Mouse (Mus musculus): ENCODE results near the gene Rad50. TPM values are rescaled to one million over a fixed set of nuclear protein-coding genes. Genes with fewer than 3 reads are reported as not detected.

Gene Rad50
- polyA plus RNA-seq, 1 experiment from 2014 or later, result 21.3 TPM

DNA sequence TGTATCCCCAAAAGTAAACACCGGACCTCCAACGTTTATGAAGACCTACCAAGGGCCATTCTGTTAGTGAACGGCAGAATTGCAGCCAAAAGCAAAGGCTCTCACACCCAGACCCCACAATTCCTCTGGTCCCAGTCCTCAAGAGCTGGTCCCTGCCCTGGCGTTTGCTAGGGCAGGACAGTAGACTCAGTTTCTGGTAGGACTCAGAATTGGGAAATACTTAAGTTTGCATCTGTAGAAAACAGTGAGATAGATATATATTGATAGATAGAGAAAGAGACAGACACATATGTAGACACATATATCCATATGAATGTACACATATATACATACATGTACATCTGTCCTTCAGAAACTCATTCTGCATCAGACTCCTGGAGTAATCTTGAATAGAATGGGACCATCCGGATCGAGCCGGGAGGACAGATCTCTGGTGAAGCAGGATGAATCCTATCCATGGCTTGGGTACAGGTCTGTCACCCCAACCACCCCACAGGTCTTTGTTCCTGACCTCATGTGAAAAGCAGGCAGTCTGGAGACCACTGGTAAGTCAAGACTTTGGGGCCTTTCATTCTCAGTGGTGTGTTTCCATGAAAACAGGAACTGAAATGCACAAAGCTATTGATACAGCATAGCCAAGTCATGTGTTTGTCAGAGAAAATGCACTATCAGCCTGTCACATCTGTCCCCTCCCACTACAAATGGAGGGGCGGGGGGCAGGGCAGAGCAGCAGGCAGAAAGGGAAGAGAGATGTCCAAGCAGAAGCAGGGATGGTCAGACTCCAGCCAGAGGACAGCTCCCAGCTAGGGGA lies 90.2 kb downstream of the Rad50 start:
- Histone ChIP-seq H3K9me3 (replicated peaks; ENCODE audit: low read length) (no peaks in the 10 kb centered on the region), H3K36me3 (ENCODE audit: insufficient read depth, low read length) (no peaks in the 10 kb centered on the region), H3K27ac (no peak overlapping the region), H3K27me3 (ENCODE audit: insufficient read depth, low read length) (no peaks in the 10 kb centered on the region), H3K4me3 (replicated peaks; ENCODE audit: low read depth, low read length) (no peak overlapping the region), H3K4me2 (ENCODE audit: low read length) (no peak overlapping the region), H3K9ac (ENCODE audit: low read depth, low read length) (no peak overlapping the region), H3K4me1 (replicated peaks; ENCODE audit: insufficient read depth, low read length) (no peaks in the 10 kb centered on the region)
- DNase-seq (ENCODE audit: low spot score), result no peak
- ATAC-seq (replicated peaks; ENCODE audit: low FRiP score, low read depth), result no peak
- no peak for TF ChIP-seq CTCF (IDR thresholded peaks at IDR 0.05; ENCODE audit: low read depth)
- WGBS, result 75% methylated on average over 8 of the region's 8 CpGs

GRCm38 (mm10) chr11:53615575-53615974 lies 91.5 kb downstream of the Rad50 start:
- Histone ChIP-seq H3K27me3 (ENCODE audit: insufficient read depth, low read length) (no peaks in the 10 kb centered on the region), H3K9ac (ENCODE audit: low read depth, low read length) (no peak overlapping the region), H3K36me3 (ENCODE audit: insufficient read depth, low read length) (no peaks in the 10 kb centered on the region), H3K4me3 (replicated peaks; ENCODE audit: low read depth, low read length) (no peak overlapping the region), H3K4me2 (ENCODE audit: low read length) (no peak overlapping the region), H3K9me3 (replicated peaks; ENCODE audit: low read length) (no peaks in the 10 kb centered on the region), H3K27ac (no peak overlapping the region), H3K4me1 (replicated peaks; ENCODE audit: insufficient read depth, low read length) (no peaks in the 10 kb centered on the region)
- ATAC-seq (replicated peaks; ENCODE audit: low FRiP score, low read depth) (no peak), DNase-seq (ENCODE audit: low spot score) (no peak)
- 93% methylated on average over 8 of the region's 8 CpGs for WGBS
- TF ChIP-seq CTCF (IDR thresholded peaks at IDR 0.05; ENCODE audit: low read depth), result no peak

- Histone ChIP-seq H3K27me3 (ENCODE audit: insufficient read depth, low read length) (no peaks in the 10 kb centered on the region), H3K27ac (no peak overlapping the region), H3K4me2 (ENCODE audit: low read length) (no peak overlapping the region), H3K4me1 (replicated peaks; ENCODE audit: insufficient read depth, low read length) (no peaks in the 10 kb centered on the region), H3K9me3 (replicated peaks; ENCODE audit: low read length) (no peaks in the 10 kb centered on the region), H3K36me3 (ENCODE audit: insufficient read depth, low read length) (no peaks in the 10 kb centered on the region), H3K4me3 (replicated peaks; ENCODE audit: low read depth, low read length) (no peak overlapping the region), H3K9ac (ENCODE audit: low read depth, low read length) (no peak overlapping the region)
- no peak for ATAC-seq (replicated peaks; ENCODE audit: low FRiP score, low read depth)
- TF ChIP-seq CTCF (IDR thresholded peaks at IDR 0.05; ENCODE audit: low read depth), result no peak
- no peak for DNase-seq (ENCODE audit: low spot score)
- WGBS, result 63% methylated on average over 6 of the region's 6 CpGs
Measured at GRCm38 (mm10) chr11:53615172-53615571, 91.9 kb downstream of the Rad50 start.

DNA sequence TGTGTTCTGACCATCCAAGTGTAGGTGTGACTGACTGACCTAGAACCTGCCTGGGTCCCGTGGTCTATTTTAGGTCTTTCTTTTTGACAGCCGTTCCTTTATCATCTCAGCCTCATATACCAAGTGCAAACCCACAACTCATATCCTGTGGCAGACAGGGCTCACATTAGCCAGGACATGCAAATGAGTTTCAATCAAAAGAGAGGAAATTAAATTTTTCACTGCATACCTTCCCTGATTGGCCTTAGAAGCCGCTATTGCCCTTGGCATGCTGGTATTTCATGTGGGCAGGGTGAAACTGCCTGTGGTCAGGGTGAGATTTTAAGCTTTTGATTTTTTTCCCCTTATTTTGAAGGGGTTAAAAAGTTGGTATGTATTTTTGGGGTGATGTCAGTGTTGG lies 97.4 kb downstream of the Rad50 start:
- no peak overlapping the region for H3K4me3 ChIP-seq (replicated peaks; ENCODE audit: low read depth, low read length)
- no peaks in the 10 kb centered on the region for H3K36me3 ChIP-seq (ENCODE audit: insufficient read depth, low read length)
- no peaks in the 10 kb centered on the region for H3K9me3 ChIP-seq (replicated peaks; ENCODE audit: low read length)
- ATAC-seq (replicated peaks; ENCODE audit: low FRiP score, low read depth), result no peak
- DNase-seq (ENCODE audit: low spot score), result no peak
- no peak overlapping the region for H3K9ac ChIP-seq (ENCODE audit: low read depth, low read length)
- no peaks in the 10 kb centered on the region for H3K4me1 ChIP-seq (replicated peaks; ENCODE audit: insufficient read depth, low read length)
- no peak for TF ChIP-seq CTCF (IDR thresholded peaks at IDR 0.05; ENCODE audit: low read depth)
- WGBS, result 75% methylated on average over 3 of the region's 3 CpGs
- no peaks in the 10 kb centered on the region for H3K27me3 ChIP-seq (ENCODE audit: insufficient read depth, low read length)
- no peak overlapping the region for H3K27ac ChIP-seq
- no peak overlapping the region for H3K4me2 ChIP-seq (ENCODE audit: low read length)

- no peak overlapping the region for H3K4me2 ChIP-seq (ENCODE audit: low read length)
- no peak overlapping the region for H3K27ac ChIP-seq
- ATAC-seq (replicated peaks; ENCODE audit: low FRiP score, low read depth) (no peak), DNase-seq (ENCODE audit: low spot score) (no peak)
- no peak for TF ChIP-seq CTCF (IDR thresholded peaks at IDR 0.05; ENCODE audit: low read depth)
- H3K36me3 ChIP-seq (ENCODE audit: insufficient read depth, low read length), result no peaks in the 10 kb centered on the region
- H3K9me3 ChIP-seq (replicated peaks; ENCODE audit: low read length), result no peaks in the 10 kb centered on the region
- H3K9ac ChIP-seq (ENCODE audit: low read depth, low read length), result no peak overlapping the region
- no peaks in the 10 kb centered on the region for H3K27me3 ChIP-seq (ENCODE audit: insufficient read depth, low read length)
- 70% methylated on average over 6 of the region's 6 CpGs for WGBS
- no peak overlapping the region for H3K4me3 ChIP-seq (replicated peaks; ENCODE audit: low read depth, low read length)
- no peaks in the 10 kb centered on the region for H3K4me1 ChIP-seq (replicated peaks; ENCODE audit: insufficient read depth, low read length)
Measured at GRCm38 (mm10) chr11:53609231-53609630, 97.9 kb downstream of the Rad50 start.

DNA sequence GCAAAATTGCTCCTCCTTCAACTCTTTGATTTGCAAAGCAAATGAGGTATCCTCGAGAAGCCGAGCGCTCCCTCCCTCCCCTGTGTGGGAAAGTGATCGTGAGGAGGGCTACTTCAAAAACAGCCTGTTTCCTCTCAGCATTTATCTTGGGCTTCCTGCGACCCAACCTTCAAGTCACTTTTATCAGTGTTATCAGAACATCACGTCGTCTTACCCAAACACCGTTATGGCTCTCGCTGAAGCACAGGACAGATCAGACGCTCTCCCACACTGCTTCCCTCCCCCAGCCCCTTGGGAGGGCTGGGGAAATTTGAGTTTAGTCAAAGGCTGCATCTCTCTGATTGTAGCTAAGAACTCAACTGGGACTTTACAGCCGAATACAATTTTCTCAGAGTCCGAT lies 101.5 kb downstream of the Rad50 start:
- no peak overlapping the region for H3K9ac ChIP-seq (ENCODE audit: low read depth, low read length)
- H3K9me3 ChIP-seq (replicated peaks; ENCODE audit: low read length), result no peaks in the 10 kb centered on the region
- no peak overlapping the region for H3K27ac ChIP-seq
- DNase-seq (ENCODE audit: low spot score) (no peak), ATAC-seq (replicated peaks; ENCODE audit: low FRiP score, low read depth) (no peak)
- no peak overlapping the region for H3K4me2 ChIP-seq (ENCODE audit: low read length)
- no peak overlapping the region for H3K4me3 ChIP-seq (replicated peaks; ENCODE audit: low read depth, low read length)
- H3K27me3 ChIP-seq (ENCODE audit: insufficient read depth, low read length), result no peaks in the 10 kb centered on the region
- 0 out of 2 replicates have a peak, but pooled peaks cover 5% of the 10 kb centered on the region for H3K36me3 ChIP-seq (ENCODE audit: insufficient read depth, low read length)
- no peak for TF ChIP-seq CTCF (IDR thresholded peaks at IDR 0.05; ENCODE audit: low read depth)
- no peaks in the 10 kb centered on the region for H3K4me1 ChIP-seq (replicated peaks; ENCODE audit: insufficient read depth, low read length)
- WGBS, result 11% methylated on average over 12 of the region's 12 CpGs
